Mouse (Mus musculus) spleen, postnatal 10 days (tissue): ENCODE results near the gene Gje1.
A peak's percentile ranks its signal among the peaks of the same experiment; 100 is the strongest.

ENCODE experiments used
- DNase-seq, 2 experiments: peaks; one replicate each; pipeline ENCODE4 v3.0.0; 2021 to 2022; ENCODE audit warnings: low spot score in 2 of 2

The Gje1 gene

GRCm38 (mm10) chr10:14718114-14718513 lies at the start of gene Gje1:
Gje1 (minus strand) TSS chr10:14718214.
- no peak for DNase-seq

GRCm38 (mm10) chr10:14760618-14761017 lies 42.6 kb upstream of the Gje1 start:
- DNase-seq: no peak

GRCm38 (mm10) chr10:14759665-14760558 lies 41.9 kb upstream of the Gje1 start:
- no peak for DNase-seq

DNA sequence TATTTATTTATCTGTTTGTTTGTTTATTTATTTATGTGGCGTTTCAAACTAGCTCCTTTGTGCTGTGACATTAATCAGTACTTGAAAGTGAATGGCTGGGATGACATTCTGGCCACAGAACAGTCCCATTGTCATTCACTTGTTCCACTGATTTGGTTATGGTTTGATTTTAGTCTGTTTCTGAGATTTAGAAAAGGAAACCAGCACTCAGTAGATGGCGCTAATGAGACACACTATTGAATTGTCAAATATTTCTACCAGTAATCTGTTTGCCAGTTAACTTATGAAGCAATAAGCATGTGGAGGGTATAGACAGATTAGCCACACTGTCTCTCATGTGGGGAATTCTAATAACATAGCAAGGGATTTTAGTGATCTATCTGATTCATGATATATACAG lies 16.3 kb upstream of the Gje1 start:
- DNase-seq: no peak

DNA sequence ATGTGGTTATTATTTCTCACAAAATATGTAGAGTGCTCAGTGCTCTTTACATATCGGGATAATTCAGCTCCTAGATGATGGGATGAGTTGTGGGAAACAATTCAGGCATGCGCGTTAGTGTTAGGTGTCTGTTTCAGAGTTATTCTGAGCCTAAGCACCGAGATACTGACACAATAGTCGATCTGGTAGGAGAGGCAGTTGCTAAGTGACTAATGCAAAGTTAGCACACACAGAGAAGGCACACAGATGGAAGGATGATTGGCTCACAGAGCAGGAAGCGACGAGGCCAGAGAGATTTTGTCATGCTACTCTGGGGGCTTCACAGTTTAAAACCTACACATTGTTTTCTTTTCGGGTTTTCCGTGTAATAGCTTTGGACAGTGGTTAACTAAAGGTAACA lies 7.7 kb upstream of the Gje1 start:
- no peak for DNase-seq

DNA sequence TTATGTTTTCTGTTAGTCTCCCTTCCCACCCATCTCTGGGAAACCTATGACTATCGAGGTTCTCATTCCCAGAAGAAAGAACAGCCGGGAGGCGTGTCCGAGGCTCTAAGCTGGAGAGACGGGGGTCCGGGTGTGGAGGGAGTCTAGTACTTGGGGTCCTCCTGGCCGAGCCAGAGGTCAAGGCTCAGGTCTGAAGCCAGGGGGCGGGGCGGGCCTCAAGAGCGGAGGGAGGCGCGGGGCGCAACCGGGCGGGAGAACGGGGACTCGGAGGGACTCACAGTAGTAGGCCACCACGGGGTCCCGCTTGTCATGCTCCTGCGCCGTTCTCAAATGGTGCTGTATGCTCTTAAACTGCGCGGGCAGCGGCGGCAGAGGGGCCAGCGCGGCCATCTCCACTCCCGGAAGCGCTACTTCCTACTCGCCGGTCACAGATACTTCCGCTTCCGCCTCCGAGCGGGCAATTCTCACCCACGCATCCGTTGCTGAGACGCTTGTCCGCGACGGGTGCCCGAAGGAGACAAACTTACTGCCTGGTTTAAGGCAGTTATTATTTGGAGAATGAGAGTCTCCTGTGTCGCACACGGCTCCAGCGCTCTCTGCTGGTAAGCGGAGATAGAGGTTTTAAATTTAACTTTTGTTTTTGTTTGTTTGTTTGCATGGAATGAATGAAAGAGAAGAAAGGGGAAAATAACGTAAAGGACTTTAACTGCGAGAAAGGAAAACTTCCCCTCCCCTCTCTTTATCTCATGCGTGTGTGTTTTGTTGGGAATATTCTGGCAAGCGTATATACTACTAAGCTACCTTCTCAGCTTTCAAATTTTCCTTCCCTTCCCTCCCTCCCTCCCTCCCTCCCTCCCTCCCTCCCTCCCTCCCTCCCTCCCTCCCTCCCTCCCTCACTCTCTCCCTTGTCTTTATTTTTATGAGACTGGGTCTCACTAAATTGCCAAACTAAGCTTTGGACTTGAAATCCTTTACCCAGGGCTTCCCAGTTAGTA lies 12.6 kb downstream of the Gje1 start, which contains the start of the genes Vta1 and Nmbr:
TSS of gene Vta1 (minus strand) at position 489 of the 995 bp plus-strand sequence.
TSS of gene Nmbr (plus strand) at position 520 of the 995 bp plus-strand sequence.
- peak; percentile 88 to 97 for DNase-seq

- DNase-seq: no peak
Observed at GRCm38 (mm10) chr10:14703830-14704420, 14.1 kb downstream of the Gje1 start.

DNA sequence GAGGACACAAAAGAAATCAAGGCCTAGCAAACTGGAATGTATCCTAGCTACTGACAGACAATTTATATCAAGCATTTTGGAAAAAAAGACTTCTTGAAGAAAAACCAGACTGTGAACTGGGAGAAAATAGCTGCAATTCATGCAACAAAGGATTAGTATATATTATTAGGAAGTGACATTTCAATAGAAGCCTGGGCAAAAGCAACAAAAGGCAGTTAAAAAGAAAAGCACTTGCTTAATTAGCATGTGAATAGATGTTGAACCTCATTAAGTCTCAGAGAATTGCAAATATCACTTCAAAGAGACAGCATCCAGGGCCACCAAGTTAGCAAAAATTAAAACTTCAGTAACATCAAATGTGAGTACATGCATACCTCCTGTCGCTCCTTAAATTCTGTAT lies 14.8 kb downstream of the Gje1 start:
- DNase-seq: no peak

DNA sequence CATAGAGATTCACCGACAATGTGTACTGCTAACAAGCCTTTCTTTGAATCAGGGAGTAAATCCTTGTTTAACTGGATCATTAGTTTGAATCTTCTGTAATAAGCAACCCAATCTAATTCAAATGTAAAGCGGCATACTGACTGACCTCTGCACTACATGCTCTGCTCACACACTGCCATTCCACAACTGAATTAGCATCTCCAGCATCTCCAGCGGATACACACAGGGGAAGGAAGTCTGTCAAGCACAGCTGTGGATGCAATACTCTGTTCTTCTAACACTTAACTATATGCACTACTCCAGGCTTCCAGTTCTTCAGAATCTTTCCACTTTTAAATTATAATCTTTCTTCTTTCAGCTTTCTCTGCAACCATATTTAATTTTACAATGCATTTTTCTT lies 27.7 kb downstream of the Gje1 start:
- no peak for DNase-seq

GRCm38 (mm10) chr10:14688785-14689442 lies 29.1 kb downstream of the Gje1 start:
- DNase-seq: no peak

- DNase-seq: no peak
Observed at GRCm38 (mm10) chr10:14685663-14686062, 32.4 kb downstream of the Gje1 start.

DNA sequence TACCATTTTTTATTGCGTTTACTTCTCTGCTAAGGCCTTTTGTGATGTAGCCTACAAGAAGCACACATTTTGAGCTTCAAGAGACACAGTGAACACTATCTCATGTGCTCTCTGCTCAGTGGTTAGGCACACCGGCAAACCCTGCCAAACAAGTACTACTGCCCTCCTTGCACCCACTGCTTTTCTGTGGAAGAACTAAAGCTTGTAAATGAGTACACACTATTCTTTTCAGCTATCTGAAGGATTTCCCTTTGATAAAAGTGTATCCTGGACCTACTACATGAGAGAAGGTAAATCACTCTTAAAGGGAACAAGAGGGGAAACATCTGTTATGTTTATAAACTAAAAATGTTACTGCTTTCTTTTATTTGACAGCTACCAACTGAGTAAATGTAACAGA lies 51.9 kb downstream of the Gje1 start:
- no peak for DNase-seq
